Mouse (Mus musculus) kidney, postnatal 14 days (tissue): ENCODE measurements around the gene Stmn1.

Source experiments
- DNase-seq: peaks from one replicate; pipeline ENCODE4 v3.0.0; 2022; ENCODE audit warnings: mixed read lengths

Stmn1 gene

DNA sequence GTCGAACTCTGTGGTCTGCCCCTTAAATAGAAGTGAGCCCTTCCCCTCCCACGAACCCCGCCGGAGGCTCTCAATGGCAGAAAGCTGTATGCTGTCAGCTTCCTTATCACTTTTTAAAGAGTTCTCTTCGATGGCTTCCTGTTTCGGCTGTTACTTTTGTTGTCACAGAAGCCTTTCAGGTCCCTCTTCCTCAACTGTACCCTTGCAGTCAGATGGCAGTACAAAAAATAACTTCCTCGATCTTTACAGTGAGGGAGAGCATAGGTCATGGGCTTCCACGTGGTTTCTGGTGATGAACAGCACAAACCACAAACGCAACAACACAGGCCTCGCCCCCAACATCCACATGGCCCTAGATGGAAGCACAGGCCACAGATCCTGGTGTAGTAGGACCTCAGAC is 7.8 kb upstream of the Stmn1 start:
- no peak for DNase-seq

DNA sequence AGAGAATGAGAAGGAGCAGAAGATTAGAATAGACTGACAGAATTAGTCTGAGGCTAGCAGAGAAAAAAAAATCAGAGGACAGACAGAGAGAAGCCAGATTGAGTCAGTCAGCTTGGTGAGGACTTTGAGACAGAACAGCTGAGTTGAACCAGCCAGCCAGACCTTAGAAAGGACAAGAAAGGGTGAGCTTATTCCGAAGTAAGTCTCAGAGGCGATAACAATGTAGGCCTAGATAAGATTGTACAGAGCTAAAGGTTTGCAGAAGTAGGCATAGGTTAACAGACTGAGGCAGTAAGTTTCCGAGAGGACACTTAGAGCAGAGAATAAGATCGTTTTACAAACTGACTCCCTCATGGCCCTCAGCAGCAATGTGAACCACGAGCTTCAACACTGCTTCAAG is 6.9 kb upstream of the Stmn1 start:
- DNase-seq, result no peak

DNA sequence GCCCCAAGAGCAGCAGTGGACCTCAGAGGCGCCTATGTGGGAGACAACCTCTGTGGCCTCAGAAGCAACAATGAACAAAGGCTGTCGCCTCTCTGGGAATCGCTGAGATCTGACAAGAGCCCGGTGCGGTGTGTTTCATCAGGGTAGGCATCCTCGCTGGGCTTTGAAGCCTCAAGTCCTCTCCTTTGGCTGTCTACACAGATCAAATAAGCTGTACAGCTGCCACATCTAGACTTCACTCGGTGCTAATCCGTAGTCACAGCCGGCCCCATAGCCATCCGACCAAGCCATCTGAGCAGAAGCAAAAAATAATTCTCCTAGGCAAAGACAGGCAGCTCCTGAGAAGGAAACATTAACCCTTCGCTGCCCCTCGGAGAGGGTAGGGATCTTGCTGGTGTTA is 2.3 kb upstream of the Stmn1 start:
- DNase-seq, result no peak

DNA sequence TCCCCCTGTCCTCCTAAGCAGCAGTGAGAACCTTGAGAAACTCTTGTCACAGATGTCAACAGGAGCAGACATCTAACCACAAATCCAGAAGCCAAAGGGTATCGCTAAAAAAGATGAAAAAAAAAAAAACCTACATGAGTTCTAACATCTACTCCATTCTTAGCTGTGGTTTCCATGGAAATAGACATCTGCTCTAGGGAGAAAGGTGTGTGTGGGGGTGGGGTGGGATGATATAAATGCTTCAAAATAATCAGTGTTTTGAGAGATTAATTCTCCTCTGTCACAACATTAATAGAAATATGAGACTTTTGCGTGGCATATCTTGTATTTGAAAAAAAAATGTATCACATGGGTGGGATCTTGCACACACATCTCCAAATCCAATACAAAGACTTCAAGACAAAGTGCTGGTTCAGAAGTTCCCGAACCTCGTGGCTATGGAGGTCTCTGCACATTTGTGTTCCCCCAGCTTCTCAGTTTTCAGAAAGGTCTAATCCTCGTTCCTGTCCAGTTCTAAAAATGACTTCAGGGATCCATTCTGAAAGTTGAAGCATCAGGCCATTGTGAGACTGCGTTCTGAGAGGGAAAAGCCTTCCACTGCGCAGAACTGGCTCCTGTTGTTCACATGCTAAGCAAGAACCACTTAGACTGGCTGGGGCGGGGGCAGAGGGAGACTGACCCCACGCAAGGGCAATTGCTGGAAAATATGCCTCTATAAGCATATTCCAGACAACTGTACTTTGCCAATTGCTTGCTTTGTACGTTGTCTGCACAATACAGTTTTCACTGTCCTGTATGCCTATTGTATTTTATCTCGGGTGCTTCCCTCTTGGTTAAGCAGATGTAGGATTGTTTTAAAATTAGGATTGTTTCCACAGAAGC is 1.5 kb upstream of the Stmn1 start:
- no peak for DNase-seq

DNA sequence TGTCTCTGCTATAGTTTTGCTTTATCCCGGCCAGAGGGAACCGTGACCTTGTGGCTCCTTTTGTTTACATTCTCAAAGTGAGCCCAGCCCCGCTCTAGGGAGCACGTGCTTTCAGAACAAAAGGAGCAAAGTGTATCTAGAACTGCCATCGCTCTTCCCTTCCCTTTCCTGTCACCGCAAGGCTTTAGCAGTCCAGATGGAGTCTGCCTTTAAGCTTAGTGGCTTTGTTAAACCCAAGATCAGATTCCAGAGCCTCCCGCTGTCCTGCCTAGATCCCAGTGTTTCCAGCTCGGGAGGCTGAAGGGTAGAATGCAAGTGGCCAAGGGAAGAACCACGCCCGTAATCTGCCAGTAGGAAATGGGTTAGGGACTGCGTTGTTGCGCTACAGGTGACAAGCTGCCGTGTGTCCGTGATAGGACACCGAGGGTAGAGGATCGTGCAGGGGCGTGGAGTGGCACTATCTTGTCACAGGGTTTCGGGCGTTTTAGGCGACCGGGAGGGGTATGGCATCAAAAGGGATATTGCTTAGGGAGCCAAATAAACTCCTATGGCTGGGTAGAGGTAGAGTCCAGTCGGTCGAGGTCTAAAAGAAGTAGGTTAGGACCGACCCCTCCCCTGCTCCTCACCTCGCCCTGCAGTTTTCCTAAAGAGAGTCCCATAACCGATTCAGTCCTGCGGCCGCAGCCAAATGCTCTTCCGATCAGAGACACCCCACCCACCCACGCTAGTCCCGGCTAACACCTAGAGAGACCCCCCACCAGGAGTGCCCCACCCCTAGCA is 495 bp upstream of the Stmn1 start:
- DNase-seq, result peak; percentile 45

DNA sequence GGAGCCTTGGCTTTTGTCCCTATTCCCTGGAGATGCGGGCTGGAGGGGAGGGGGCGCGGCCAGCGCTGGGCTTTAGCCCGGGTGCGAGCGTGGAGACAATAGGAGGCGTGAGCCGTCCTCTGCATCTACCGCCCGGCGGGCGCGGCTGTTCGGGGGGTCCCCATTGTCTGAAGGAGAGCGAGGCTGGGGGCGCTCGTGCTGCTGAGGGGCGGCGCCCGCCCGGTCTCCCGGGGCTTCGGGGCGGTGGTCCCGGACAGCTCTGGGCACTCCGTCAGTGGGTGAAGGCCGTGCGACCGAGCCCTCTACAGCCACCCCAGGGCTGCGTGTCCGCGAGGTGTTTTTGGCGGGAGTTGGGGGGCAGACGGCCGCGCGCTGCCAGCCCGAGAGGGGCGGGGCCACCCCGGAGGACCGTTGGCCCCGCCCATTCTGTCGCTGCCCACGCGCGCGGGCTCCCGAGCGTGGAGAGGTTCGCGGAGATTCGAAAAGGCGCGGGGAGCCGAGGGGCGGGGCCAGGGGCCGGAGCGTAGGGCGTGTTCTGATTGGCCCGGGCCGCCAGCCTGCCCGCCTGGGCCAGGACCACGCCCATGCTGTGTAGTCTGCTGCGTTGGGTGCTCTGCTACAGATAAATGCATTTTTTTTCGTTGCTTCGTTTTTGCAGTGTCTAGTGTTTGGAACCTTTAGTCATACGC is 602 bp downstream of the Stmn1 start:
- DNase-seq, result peak; percentile 96

DNA sequence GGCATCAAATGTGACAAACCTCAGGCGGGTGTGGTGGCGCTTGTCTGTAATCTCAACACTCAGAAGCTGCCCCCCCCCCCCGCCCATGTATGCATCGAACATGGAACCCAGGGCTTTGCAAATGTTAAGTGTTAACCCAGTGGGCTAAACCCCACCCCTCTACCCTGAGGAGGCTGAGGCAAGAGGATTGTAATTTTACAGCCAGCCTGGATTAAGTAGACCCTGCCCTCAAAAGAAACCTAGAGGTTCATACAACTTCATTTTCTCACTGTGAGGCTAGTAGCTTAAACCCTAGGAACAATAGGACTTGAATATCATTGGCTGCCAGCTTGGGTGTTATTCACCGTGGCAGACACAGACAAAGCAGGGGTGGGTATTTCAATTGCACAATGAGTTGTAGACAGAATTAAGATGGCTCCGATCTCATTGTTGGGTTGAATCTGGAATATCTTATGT is 1.2 kb downstream of the Stmn1 start:
- DNase-seq, result no peak

DNA sequence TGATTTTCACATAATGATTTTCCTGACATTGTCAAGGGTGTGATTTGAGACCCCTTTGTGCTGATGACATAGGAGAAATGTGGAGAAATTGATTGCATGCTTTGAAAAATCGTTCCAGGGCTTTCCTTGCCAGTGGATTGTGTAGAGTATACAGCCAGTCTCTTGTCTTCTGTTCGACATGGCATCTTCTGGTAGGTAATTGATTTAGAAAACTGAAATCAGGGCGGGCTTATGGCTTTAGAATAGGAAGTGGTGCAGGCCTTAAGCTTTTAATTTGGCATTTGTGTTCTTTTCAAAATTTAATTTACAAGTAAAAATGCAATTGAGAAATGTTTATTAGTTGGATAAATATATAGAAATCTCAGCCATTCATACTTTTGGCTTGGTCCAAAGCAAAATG is 1.9 kb downstream of the Stmn1 start:
- no peak for DNase-seq

DNA sequence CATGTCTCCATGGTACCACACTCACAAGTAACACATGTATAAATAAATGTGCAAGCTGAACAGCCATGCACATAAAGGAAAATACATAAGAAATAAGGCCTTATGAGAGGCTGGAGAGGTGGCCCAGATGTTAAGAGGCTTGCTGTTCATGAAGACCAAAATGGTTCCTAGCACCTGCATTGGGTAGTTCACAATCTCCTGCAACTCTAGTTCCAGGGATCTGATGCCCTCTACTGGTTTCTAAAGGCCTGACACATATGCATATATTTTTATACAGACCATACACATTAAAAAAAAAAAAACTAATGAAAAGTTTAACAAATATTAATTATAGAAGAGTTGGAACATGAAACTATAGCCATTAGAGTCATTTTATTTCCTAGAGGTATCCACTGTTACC is 3.3 kb downstream of the Stmn1 start:
- DNase-seq, result no peak

DNA sequence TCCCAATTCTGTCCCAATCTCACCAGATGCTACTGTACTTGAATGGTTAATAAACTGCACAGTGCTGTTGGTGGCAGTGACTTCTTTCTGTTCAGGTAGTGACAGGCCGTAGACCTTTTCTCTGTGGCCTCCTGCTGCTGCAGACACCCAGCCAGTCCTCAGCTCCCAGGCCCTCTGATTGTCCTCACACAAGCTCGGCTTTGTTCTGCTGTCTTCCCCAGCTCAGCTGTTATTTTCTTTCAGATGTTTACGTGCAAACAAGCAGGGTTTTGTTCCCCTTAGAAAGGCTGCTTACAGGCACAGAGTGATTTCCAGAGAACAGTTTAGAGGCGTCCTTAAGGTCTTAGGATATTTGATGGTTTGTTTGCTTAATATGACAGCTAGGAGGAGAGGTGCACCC is 5.6 kb downstream of the Stmn1 start:
- DNase-seq, result no peak

DNA sequence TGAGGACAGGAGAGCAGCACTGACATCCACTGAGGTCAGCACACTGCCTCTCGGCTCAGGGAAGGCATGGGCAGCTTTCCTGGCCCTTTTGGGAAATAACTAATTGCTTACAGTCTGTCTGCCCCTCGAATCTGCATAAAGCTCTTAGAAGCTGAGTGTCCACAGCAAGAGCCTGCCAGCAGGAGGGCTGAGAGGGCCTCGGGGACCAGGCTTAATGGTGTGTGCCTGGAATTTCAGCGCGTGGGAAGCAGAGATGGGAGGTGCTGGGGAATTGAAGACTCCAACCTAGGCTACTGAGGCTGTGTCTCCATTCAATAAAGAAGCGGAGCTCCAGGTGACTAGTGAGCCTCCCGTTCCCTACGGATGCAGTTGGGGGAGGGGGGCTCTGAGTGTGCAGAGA is 6.1 kb downstream of the Stmn1 start:
- DNase-seq, result no peak

DNA sequence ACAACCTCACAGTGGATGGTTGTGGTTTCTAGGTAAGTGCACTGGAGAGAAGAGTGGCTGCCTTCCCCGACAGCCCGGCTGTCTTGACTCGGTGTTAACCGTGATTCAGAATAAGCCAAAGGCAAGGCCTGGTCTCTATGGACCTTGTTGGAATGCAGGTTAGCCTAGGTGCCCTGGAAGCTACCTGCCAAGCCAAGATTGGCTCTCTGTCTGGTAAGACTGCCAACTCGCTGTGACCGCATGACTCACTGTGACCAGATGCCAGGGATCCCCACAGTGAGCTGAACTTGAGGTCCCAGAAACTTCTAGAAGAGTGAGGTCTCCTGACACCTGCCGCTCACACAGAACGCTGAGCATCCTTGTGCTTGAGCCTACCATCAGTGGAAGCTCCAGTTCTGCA is 8.8 kb downstream of the Stmn1 start:
- DNase-seq, result no peak

DNA sequence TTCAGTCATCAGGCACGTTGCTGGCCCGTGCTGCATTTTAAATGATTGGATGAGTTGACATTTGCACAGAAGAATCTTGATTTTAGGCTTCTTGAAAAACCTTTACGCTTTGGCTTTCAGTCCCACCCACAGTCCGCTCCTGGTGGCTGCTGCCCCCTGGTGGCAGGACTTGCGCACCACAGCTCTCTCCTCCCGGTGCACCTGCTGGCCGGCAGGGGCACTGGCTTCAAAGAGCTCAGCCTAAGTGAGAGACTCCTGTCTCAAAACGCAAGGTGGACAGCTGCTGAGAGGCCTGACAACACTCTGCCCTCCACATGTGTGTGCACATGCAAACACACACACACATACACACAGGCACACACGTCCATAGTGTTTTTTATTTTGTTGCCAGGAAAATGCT is 9.9 kb downstream of the Stmn1 start:
- DNase-seq, result peak; percentile 91

DNA sequence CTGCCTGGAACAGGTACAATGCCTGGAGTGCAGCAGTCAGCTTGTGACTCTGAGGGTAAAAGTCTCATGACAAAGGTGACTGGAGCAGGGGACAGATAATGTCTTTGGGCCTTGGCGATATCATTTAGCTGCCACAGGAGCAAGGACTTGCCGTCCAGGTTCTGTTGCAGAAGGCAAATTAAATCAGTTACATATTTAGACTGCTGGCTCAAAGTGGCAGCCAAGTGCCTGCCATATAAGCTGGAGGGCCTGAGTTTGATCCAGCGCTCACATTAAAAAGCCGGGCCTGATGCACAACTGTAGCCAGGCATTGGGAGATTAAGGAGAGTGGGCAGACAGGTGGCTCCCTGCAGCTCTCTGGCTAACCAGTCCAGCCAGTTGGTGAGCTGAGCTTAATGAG is 11.7 kb downstream of the Stmn1 start:
- DNase-seq, result no peak

DNA sequence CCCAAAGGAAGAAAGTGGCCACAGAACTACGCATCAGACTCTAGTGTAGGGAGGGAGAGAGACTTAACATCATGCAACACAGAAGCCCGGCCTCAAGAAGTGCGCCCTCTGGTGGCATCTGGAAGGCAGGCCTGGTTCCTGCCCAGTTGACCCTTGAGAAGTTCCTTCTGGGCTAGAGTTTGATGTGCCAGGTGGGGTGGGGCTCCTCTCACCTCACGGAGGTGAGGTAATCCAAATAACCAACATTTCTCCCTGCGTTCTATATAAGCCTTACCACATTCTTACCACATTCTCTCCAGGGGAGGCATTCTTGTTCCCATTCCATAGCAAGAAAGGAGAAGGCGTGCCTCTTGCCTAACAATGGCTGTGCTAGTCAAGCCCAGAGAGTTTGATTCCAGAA is 12.7 kb downstream of the Stmn1 start:
- DNase-seq, result peak; percentile 81

DNA sequence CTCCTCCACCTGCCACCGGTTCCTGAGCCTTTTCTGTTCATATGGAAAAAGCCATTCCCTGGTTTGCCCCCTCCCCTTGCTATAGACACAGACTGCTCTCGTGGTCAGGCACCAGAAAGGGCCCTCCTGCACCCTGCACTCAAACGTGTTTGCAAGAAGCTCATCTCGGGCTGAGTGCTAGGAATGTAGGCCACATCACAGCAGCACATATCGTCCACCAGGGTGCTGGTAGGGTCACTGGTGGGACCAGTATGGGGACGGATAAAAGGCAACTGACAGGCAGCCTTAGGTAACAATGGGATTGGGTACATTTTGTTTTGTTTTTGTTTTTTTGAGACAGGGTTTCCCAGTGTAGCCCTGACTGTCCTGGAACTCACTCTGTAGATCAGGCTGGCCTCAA is 13.2 kb downstream of the Stmn1 start:
- no peak for DNase-seq

DNA sequence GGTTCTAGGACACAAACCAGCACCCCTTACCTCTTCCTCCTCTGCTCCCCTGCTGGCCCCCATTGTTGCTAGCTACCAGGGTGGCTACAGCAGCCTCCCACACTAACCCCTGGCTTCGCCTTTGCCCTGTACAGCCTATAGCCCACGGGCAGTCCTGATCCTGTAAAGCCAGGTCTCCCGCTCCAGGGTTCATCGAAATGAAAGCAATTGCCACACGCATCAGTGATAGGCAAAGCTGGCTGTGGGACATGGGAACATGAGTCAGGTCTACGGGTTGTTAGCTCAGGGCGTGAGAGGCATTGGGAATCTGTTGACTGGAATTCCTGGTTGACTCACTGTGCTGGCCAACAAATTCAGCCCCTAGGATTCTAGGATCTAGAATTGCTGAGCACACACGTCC is 14.3 kb downstream of the Stmn1 start:
- DNase-seq, result no peak

DNA sequence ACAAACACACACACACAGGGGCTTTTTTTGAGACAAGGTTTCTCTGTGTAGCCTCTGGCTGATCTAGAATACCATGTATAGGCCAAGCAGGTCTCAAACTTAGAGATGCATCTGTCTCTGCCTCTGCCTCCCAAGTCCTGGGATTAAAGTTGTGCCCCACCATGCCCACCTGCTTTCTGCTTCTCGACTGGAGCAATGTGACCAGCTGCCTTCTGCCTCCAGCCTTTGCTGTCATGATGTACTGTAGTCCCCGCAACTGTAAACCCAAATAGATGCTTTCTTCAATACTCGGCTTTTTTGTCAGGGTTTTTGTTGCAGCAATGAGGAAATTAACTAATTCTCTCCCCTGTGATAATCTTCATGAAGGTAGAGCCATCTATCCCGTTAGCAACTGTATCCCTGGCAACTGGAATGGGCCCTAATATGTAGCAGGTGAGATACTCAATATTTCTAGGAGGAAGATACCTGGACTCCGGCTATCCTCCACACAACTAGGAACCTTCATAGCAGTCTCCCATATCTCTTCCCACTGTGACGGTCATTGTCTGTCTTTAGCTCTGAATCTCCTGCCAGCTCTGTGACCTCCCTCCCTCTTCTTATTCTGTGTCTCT is 15.1 kb downstream of the Stmn1 start:
- DNase-seq, result no peak

DNA sequence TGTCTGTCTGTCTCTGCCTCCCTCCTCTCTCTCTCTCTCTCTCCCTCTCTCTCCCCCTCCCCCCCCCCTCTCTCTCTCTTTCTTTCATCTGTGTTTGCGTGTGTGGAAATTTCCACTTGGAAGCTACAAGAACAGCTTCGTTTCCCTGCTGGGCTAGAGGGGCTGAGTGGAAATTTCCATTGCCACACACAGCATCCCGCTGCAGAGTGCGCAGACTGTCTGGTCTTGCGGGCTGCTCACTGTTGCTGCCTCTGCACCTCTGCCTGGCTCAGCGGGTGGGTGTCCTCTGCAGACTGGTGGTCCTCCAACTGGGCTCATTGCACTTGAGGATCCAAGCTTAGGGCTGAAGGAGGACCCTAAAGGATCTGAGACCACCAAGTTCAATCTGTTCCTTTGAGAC is 15.6 kb downstream of the Stmn1 start:
- peak; percentile 78 for DNase-seq

DNA sequence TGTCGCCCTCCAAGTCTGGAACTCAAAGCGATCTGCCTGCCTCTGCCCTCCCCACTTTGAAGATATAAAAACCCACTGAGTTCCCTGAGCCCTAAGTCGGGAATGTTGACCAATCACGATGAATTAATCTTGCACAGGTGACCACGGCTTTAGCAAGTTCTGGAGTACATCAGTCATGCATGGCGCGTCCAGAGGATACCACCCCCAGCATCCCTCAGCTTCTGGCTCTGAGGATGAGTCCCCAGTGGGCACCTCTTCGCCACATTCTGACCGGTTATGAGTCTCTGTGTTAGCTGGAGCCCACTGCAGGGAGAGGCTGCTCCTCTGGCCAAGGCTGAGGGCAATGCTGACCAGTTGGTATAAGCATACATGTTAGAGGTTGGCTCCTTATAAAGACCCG is 16.1 kb downstream of the Stmn1 start:
- DNase-seq, result no peak

DNA sequence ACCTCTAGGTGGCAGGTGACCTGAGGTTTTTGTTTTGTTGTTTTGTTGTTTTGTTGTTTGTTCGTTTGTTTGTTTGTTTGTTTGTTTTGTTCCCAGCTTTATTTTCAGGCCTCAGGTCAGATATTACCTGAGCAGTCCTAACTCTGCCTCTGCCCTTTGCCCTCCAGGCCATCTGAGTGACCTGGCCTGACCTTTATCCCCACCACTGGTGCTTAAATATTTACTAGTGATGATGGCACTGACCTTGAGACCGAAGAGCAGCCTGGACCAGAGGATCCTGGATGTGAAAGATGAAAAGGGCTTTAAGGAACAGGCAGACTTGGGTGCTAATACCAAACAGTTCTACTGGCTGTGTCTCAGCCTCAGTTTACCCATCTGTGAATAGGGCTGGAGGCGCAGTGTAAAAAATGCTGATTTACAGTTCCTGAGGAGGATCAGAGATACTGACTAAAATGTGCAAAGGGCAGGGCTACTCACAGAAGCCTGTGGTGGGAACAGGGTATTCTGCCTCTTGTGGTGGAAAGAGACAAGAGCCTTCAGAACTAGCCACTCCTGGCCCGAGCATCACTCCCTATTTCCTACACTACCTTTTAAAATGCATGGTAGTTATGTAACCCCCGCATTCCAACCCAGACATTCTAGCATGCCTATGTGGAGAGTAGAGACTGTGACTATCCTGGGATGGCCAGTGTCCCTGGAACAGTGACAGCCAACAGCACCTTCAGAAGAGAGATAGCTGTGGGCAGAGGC is 17.2 kb downstream of the Stmn1 start:
- DNase-seq, result peak; percentile 40

DNA sequence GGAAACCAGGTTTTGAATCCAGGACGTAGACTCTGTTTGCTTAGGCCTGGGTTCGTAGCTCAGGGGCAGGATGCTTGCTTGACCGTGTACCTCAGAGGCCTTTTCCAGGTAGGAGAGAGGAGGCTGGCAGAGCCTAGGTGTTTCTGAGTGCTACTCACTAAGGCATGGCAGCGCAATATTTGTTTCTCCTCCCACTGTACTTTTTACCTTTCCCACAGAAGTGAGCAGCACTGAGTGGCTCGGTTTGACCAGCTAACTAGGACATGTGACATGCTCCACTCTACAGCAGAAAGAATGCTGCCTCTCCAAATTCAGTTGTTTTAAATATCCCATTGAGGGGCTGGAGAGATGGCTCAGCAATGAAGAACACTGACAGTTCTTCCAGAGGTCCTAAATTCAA is 20.1 kb downstream of the Stmn1 start:
- no peak for DNase-seq
